ENCODE assay signal across 8 mouse cellular contexts in genomic region chr11:97575638-97576037, GRCm38 (mm10). TPM values are rescaled to one million over a fixed set of nuclear protein-coding genes. Genes with fewer than 3 reads are reported as not detected.
A peak's percentile ranks its signal among the peaks of the same experiment; 100 is the strongest.
DNase-seq lines count a peak whose midpoint lies in the region; ATAC-seq lines count a peak whose summit lies in the region.

No protein-coding gene starts in this region.

- intact Hi-C loops in left cerebral cortex, postnatal 14 days (cut with DNase I): loop anchor here (2.0 kb wide), 1 partner anchor 45 kb away; no protein-coding TSS in a partner anchor

- ATAC-seq in megakaryocyte-erythroid progenitor cell, adult 5-6 weeks (replicated peaks; ENCODE audit: low FRiP score, low TSS enrichment, poor library complexity, severe bottlenecking): peak; percentile 81
- no peak for ATAC-seq in activated CD4-positive, CD25-positive, alpha-beta regulatory T cell, adult 4 months

- peak; percentile 78 for DNase-seq in NIH3T3 (ENCODE audit: low read depth)
- peak; percentile 89 for DNase-seq in cerebellum, adult 9-11 months
- DNase-seq in gastrocnemius, adult 8-10 months (ENCODE audit: low spot score in 2 of 2): peak; percentile 43 to 44
- DNase-seq in hindlimb bud, embryonic 11.5 days (ENCODE audit: extremely low spot score, low read depth, low spot score): peak; percentile 56
- peak; percentile 79 to 81 for DNase-seq in left cerebral cortex, postnatal 14 days (ENCODE audit: low spot score in 2 of 2)
- DNase-seq in skeletal muscle tissue, adult 2 months (ENCODE audit: low read depth, low spot score): peak; percentile 34

RNA-seq across cellular contexts. Expression of gene Srcin1, which starts 0.3 kb away (rescaled TPM):
- 1 to 10 TPM; 1.1 to 2.5 (median 1.6) TPM for total RNA-seq in gastrocnemius, adult 8-10 months (2022)
- total RNA-seq in left cerebral cortex, postnatal 14 days (2021): 100 to 1,000 TPM; 341 to 382 TPM
- total RNA-seq in megakaryocyte-erythroid progenitor cell, adult 5-6 weeks (2014; fragmentation: Nextera tagmentation): not detected in 2 replicates
- not detected in 2 replicates for total RNA-seq in megakaryocyte-erythroid progenitor cell, adult 5-6 weeks (2017)
- polyA plus RNA-seq in activated CD4-positive, CD25-positive, alpha-beta regulatory T cell, adult 4 months (2017; shearing (Covaris generic)): not detected

RNA-seq across cellular contexts. Expression of gene Epop, which starts 53.9 kb away (rescaled TPM):
- total RNA-seq in gastrocnemius, adult 8-10 months (2022): under 1 TPM; 0.39 to 0.92 (median 0.75) TPM
- total RNA-seq in left cerebral cortex, postnatal 14 days (2021): 10 to 100 TPM; 34.7 to 37.7 TPM
- 2.6 and 2.9 TPM in 2 replicates for total RNA-seq in megakaryocyte-erythroid progenitor cell, adult 5-6 weeks (2014; fragmentation: Nextera tagmentation)
- 0.61 and 2.6 TPM in 2 replicates for total RNA-seq in megakaryocyte-erythroid progenitor cell, adult 5-6 weeks (2017)
- polyA plus RNA-seq in activated CD4-positive, CD25-positive, alpha-beta regulatory T cell, adult 4 months (2017; shearing (Covaris generic)): under 1 TPM; 0.40 to 0.61 TPM

Comparison
In these comparisons a context has a peak if more than half of its experiments do, and no peak if none do; other contexts are left out.
1. DNase-seq: peak in every context shown above with its lines; median percentile 89 in cerebellum, adult 9-11 months; 80 in left cerebral cortex, postnatal 14 days; 78 in NIH3T3; 56 in hindlimb bud, embryonic 11.5 days; 44 in gastrocnemius, adult 8-10 months; 34 in skeletal muscle tissue, adult 2 months.
2. RNA of gene Srcin1, which starts 0.3 kb away (total RNA-seq): 341 to 382 TPM in left cerebral cortex, postnatal 14 days; 1.1 to 2.5 TPM in gastrocnemius, adult 8-10 months and not detected in megakaryocyte-erythroid progenitor cell, adult 5-6 weeks; every median in the first group is over 10 times any median in the second.
3. RNA of gene Epop, which starts 53.9 kb away (total RNA-seq): 34.7 to 37.7 TPM in left cerebral cortex, postnatal 14 days; 0.61 to 2.9 TPM in megakaryocyte-erythroid progenitor cell, adult 5-6 weeks and 0.39 to 0.92 TPM in gastrocnemius, adult 8-10 months; every median in the first group is over 4 times any median in the second.